Mouse (Mus musculus): ENCODE data around the gene Gm45213. TPM values are rescaled to one million over a fixed set of nuclear protein-coding genes. Genes with fewer than 3 reads are reported as not detected.
A peak's percentile ranks its signal among the peaks of the same experiment; 100 is the strongest.

Gene Gm45213
- polyA plus RNA-seq, 1 experiment from 2014 or later, result not detected

DNA sequence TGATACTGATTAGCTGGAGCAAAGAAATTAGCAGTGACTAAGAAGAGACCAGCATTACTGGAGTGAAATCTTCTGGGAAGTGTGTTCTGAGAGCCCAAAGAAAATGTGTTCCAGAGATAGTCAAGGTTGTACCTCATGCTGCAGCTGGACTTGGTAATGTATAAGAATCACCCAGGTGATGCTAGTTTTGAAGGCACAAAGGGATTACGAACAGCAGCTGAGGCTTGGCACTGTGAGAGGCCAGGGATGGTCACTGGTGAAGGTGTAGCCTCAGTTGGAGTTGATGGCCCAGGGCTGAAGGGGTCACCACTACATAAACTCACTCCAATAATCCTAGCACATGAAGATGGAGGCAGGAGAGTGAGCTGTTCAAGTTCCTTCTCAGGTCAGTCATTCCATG, 15.3 kb downstream of the Gm45213 start, which contains the start of gene Snrpa1:
TSS of gene Snrpa1 (plus strand) at position 301 of the 400 bp plus-strand sequence.
- WGBS, result 67% methylated on average over 1 of the region's 1 CpGs
- DNase-seq (ENCODE audit: low spot score), result no peak
- ATAC-seq (ENCODE audit: low FRiP score, low TSS enrichment), result no peak
- Histone ChIP-seq H3K36me3 (ENCODE audit: control insufficient read depth, insufficient read depth, low read length) (peaks cover 6% of the 10 kb centered on the region; the same call in 1 of the 2 replicates), H3K27me3 (ENCODE audit: control insufficient read depth, insufficient read depth, low read length) (no peaks in the 10 kb centered on the region), H3K4me1 (replicated peaks; ENCODE audit: control insufficient read depth, insufficient read depth) (peaks cover 3% of the 10 kb centered on the region; the same call in 1 of the 2 replicates), H3K4me2 (replicated peaks; ENCODE audit: low read depth) (peak within 1 kb of the TSS; percentile 82), H3K4me3 (ENCODE audit: low read depth, low read length) (peak within 1 kb of the TSS; percentile 91), H3K27ac (replicated peaks) (no peak within 1 kb of the TSS), H3K9me3 (ENCODE audit: control insufficient read depth, low read length) (no peaks in the 10 kb centered on the region), H3K9ac (ENCODE audit: low read length) (peak within 1 kb of the TSS; percentile 91)
- TF ChIP-seq EP300 (optimal IDR thresholded peaks at IDR 0.05), result no peak
- no peak for TF ChIP-seq CTCF (IDR thresholded peaks at IDR 0.05; ENCODE audit: low read depth)

DNA sequence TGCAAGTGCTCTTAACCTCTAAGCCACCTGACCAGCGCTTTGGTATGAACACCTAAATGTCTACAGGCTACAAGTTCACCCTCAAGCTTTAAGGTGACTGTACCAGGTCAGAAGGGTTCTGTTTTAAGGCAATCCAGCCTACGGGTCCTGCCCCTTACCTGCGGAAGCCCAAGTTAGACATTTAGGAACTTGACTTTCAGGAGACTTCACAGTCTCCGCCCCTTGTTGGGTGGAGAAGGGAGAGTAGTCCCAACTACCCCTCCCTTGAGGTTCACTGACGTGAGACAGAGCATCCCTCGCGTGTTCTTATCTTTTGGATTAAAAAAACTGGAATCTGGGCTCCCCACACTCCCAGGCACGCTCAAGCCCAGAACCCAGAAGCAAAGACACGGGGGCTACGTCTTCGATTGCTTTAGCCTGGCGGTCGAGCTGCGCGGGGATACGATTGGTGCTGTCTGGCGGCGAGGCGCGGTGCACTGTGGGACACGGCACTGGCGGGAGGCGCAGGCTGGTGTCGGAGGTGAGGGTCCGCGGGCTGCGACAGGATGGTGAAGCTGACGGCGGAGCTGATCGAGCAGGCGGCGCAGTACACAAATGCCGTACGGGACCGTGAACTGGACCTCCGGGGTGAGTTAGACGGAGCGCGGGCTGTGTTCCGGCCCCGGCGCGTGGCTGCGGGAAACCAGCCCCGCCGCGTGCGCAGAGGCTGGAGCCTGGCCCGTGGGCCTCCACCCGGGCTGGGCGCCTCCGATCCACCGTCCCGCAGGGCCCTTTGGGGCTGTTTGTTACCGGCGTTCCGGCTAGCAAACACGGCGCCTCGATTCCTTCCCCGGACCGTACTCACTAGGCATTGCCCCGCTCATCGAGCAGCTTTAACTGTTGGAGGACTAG, 16.9 kb downstream of the Gm45213 start:
- Histone ChIP-seq H3K9me3 (ENCODE audit: control insufficient read depth, low read length) (no peaks in the 10 kb centered on the region), H3K4me1 (replicated peaks; ENCODE audit: control insufficient read depth, insufficient read depth) (peaks cover 3% of the 10 kb centered on the region; the same call in 1 of the 2 replicates)
- under 1% methylated on average over 64 of the region's 64 CpGs for WGBS

DNA sequence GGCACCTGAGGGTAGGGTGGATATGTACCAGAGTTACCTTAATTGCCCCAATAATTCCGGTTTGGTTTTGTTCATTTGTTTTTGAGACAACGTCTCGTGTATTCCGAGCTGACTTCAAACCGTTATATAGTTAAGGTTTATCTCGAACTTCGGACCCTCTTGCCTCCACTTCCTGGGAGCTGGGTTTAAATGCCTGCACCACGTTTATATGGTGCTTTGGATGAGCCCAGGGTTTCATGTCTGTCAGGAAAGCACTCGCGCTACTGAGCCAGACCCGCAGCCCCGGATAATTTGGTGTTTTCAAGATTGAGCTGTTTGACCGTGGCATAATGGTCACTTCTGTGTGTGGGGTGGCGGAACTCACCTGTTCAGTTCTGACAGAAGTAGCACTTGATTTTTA, 17.7 kb downstream of the Gm45213 start:
- Histone ChIP-seq H3K27ac (replicated peaks) (no peak overlapping the region), H3K4me3 (ENCODE audit: low read depth, low read length) (peak overlapping the region; percentile 91), H3K9ac (ENCODE audit: low read length) (peak overlapping the region; percentile 91), H3K27me3 (ENCODE audit: control insufficient read depth, insufficient read depth, low read length) (no peaks in the 10 kb centered on the region), H3K4me2 (replicated peaks; ENCODE audit: low read depth) (peak overlapping the region; percentile 82), H3K9me3 (ENCODE audit: control insufficient read depth, low read length) (no peaks in the 10 kb centered on the region), H3K4me1 (replicated peaks; ENCODE audit: control insufficient read depth, insufficient read depth) (peaks cover 3% of the 10 kb centered on the region; the same call in 1 of the 2 replicates), H3K36me3 (ENCODE audit: control insufficient read depth, insufficient read depth, low read length) (peaks cover 14% of the 10 kb centered on the region; the same call in 1 of the 2 replicates)
- TF ChIP-seq EP300 (optimal IDR thresholded peaks at IDR 0.05) (no peak), CTCF (IDR thresholded peaks at IDR 0.05; ENCODE audit: low read depth) (no peak)
- under 1% methylated on average over 14 of the region's 14 CpGs for WGBS
- no peak for ATAC-seq (ENCODE audit: low FRiP score, low TSS enrichment)
- no peak for DNase-seq (ENCODE audit: low spot score)

More for the DNA sequence above, 16.9 kb downstream of the Gm45213 start:
- peaks cover 14% of the 10 kb centered on the region; the same call in 1 of the 2 replicates for H3K36me3 ChIP-seq (ENCODE audit: control insufficient read depth, insufficient read depth, low read length)
- peak overlapping the region; percentile 77 for H3K27ac ChIP-seq (replicated peaks)
- TF ChIP-seq CTCF (IDR thresholded peaks at IDR 0.05; ENCODE audit: low read depth), result peak; percentile 38
- TF ChIP-seq EP300 (optimal IDR thresholded peaks at IDR 0.05), result no peak
- no peaks in the 10 kb centered on the region for H3K27me3 ChIP-seq (ENCODE audit: control insufficient read depth, insufficient read depth, low read length)
- peak overlapping the region; percentile 91 for H3K9ac ChIP-seq (ENCODE audit: low read length)
- peak overlapping the region; percentile 91 for H3K4me3 ChIP-seq (ENCODE audit: low read depth, low read length)
- peak; percentile 91 for DNase-seq (ENCODE audit: low spot score)
- peak; percentile 95 for ATAC-seq (ENCODE audit: low FRiP score, low TSS enrichment)
- H3K4me2 ChIP-seq (replicated peaks; ENCODE audit: low read depth), result peak overlapping the region; percentile 82

DNA sequence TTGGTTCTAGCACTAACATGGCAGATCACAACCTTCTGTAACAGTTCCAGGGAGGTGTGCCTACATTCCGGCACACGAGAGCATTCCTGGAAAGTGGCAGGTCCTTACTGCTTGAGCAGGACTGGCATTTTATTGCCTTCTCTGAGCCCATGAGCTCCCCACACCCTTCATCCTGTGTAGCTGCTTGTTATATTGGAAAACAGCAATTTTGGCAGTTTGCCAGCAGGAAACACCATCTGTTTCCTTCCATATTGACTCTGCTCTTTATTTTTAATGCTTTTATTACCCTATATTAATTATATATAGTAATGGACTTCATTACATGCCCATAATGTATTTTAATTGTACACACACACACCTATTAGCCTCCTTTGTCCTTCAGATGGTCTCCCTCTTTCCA, 33.0 kb downstream of the Gm45213 start:
- H3K36me3 ChIP-seq (ENCODE audit: control insufficient read depth, insufficient read depth, low read length), result peaks cover 23% of the 10 kb centered on the region
- no peak overlapping the region for H3K27ac ChIP-seq (replicated peaks)
- H3K27me3 ChIP-seq (ENCODE audit: control insufficient read depth, insufficient read depth, low read length), result no peaks in the 10 kb centered on the region
- H3K4me2 ChIP-seq (replicated peaks; ENCODE audit: low read depth), result no peak overlapping the region
- DNase-seq (ENCODE audit: low spot score) (no peak), ATAC-seq (ENCODE audit: low FRiP score, low TSS enrichment) (no peak)
- no peak overlapping the region for H3K9ac ChIP-seq (ENCODE audit: low read length)
- no peak overlapping the region for H3K4me3 ChIP-seq (ENCODE audit: low read depth, low read length)
- 60% methylated on average over 2 of the region's 2 CpGs for WGBS
- peaks cover 3% of the 10 kb centered on the region; the same call in 1 of the 2 replicates for H3K4me1 ChIP-seq (replicated peaks; ENCODE audit: control insufficient read depth, insufficient read depth)
- H3K9me3 ChIP-seq (ENCODE audit: control insufficient read depth, low read length), result no peaks in the 10 kb centered on the region
- TF ChIP-seq EP300 (optimal IDR thresholded peaks at IDR 0.05), result no peak
- no peak for TF ChIP-seq CTCF (IDR thresholded peaks at IDR 0.05; ENCODE audit: low read depth)

DNA sequence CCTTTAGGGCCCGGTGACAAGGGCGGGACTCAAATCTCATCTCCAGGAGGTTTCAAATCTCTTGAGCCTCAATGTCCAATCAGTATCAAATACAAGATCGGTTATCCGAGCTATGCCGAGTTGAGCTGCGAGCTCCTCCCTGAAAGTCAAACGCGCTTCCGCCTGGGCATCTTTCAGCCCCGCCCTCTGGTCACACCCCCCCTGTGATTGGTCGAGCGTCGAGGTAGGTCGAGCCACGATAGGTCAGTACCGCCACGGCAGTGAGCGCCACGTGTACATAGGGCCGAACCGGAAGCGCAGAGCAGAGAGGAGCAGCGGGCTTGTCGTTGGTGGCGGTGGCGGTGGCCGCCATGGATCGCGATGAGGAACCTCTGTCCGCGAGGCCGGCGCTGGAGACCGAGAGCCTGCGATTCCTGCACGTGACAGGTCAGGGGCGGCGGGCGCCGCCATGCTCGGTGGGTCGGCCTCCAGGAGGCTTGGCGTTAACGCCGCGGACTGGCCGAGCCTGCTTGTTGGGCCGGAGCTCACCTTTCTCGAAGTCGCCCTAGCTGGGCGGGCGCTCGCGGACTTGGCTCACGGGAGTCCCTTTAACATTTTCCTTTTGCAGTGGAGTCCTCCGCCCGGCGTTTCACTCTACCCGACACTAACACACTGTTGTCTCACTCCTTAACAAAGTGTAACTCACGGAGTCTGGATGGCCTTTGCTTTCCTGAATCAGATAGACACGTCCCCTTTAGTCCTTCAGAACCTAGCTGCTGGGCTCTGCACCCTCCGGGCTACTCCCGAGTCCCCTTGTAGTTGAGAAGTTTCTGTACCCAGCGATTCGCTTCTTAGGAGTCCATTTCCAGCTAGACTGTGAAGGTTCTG, 36.2 kb downstream of the Gm45213 start, which contains the start of gene Selenos:
TSS of gene Selenos (plus strand) at position 286 of the 867 bp plus-strand sequence.
- Histone ChIP-seq H3K27ac (replicated peaks) (peak within 1 kb of the TSS; percentile 90), H3K4me2 (replicated peaks; ENCODE audit: low read depth) (peak within 1 kb of the TSS; percentile 87), H3K4me3 (ENCODE audit: low read depth, low read length) (peak within 1 kb of the TSS; percentile 86), H3K27me3 (ENCODE audit: control insufficient read depth, insufficient read depth, low read length) (no peaks in the 10 kb centered on the region), H3K9ac (ENCODE audit: low read length) (peak within 1 kb of the TSS; percentile 88), H3K36me3 (ENCODE audit: control insufficient read depth, insufficient read depth, low read length) (peaks cover 16% of the 10 kb centered on the region), H3K4me1 (replicated peaks; ENCODE audit: control insufficient read depth, insufficient read depth) (peaks cover 3% of the 10 kb centered on the region; the same call in 1 of the 2 replicates), H3K9me3 (ENCODE audit: control insufficient read depth, low read length) (no peaks in the 10 kb centered on the region)
- under 1% methylated on average over 61 of the region's 65 CpGs for WGBS
- ATAC-seq (ENCODE audit: low FRiP score, low TSS enrichment) (peak; percentile 100), DNase-seq (ENCODE audit: low spot score) (peak; percentile 97)
- TF ChIP-seq CTCF (IDR thresholded peaks at IDR 0.05; ENCODE audit: low read depth) (no peak), EP300 (optimal IDR thresholded peaks at IDR 0.05) (no peak)
